Mouse (Mus musculus): ENCODE measurements at regions not wholly inside any gene's neighbourhood (a gene's known extent, or its start where the extent isn't known, plus 50 kb on each side); places are given as distances from the start of the nearest gene placed in this dataset.
A peak's percentile ranks its signal among the peaks of the same experiment; 100 is the strongest.

GRCm38 (mm10) chr3:105130228-105130627, 63.6 kb downstream of the 4930564D02Rik start:
- ATAC-seq (replicated peaks; ENCODE audit: low FRiP score, low TSS enrichment, poor library complexity, severe bottlenecking): no peak

DNA sequence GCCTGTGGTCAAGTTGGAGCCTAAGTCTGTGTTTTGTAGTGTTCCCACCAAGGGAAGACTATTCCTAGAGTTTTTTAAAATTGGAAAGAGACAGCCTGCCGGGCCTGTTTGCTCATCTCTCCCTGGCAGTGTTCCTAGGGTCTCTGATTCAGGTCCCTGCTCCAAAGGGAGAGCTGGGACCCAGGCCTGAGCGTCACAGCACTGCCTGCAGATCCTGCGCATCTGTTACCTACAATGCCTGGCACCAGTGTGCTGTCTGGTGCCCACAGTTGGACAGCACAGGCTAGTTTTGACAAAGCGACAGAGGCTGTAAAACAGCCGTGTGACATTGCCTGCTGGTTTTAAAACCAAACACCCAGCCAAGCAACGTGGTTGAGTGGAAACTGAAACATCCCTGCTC, 64.4 kb downstream of the 4930564D02Rik start:
- ATAC-seq (replicated peaks; ENCODE audit: low FRiP score, low TSS enrichment, poor library complexity, severe bottlenecking): no peak

- ATAC-seq (replicated peaks; ENCODE audit: low FRiP score, low TSS enrichment, poor library complexity, severe bottlenecking): no peak
Measured at GRCm38 (mm10) chr3:105133011-105133410, 66.4 kb downstream of the 4930564D02Rik start.

- ATAC-seq (replicated peaks; ENCODE audit: low FRiP score, low TSS enrichment, poor library complexity, severe bottlenecking): no peak
Measured at GRCm38 (mm10) chr3:105141170-105141971, 74.7 kb downstream of the 4930564D02Rik start.

- ATAC-seq (replicated peaks; ENCODE audit: low FRiP score, low TSS enrichment, poor library complexity, severe bottlenecking): no peak
Measured at GRCm38 (mm10) chr3:105142631-105143030, 76.0 kb downstream of the 4930564D02Rik start.

DNA sequence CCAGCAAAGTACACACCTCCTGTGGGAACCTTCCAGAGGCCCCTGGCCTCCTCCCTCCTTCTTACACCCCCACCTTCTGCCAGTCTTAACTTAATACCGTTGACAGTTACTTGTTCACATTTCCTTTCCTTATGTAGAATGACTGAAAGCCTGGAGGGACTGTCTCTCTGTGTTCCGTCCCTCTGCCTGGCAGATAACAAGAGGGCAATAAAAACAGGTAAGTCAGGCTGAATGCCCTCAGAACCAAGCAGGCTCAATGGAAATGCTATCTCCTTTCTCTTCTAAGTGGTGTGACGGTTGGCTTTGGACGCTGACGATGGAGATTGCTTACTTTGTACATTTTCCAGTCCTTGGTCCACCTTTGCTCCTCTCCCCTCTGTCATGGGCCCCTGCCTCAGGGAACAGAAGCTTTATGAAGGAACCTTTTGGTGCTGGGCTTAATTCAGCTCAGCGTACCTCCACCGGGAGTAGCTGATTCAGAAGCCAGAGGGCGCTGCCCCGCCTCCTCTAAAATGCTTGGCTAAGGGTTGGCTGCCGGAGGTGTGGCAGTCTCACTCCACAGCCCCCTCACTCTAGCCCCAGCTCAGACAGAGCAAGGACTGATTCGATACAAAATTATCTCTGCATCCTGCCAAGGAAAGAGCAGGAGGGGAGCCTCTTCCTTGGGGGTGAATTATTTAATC, 85.0 kb downstream of the 4930564D02Rik start:
- peak; percentile 52; the same call in 1 of the 2 replicates for ATAC-seq (replicated peaks; ENCODE audit: low FRiP score, low TSS enrichment, poor library complexity, severe bottlenecking)

GRCm38 (mm10) chr3:105152158-105152541, 85.5 kb downstream of the 4930564D02Rik start:
- no peak for ATAC-seq (replicated peaks; ENCODE audit: low FRiP score, low TSS enrichment, poor library complexity, severe bottlenecking)

DNA sequence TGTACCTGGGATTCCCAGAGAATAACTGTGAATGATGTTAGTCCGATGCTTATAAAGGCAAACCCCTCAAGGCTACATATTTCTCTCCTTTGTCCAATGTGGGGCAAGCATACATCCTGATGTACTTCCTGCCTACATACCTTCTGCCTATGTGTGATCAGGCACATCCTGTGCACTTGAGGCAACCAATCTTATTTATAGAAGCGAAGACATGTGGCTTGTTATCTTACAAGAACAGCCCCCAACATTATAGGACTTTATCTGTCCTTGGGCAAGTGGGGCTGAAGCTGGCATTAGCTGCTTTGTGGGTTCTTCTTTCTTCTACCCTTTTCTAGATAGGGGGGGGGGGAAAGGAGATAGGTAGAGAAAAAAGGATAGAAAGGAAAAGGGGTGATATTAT, 91.7 kb downstream of the 4930564D02Rik start:
- ATAC-seq (replicated peaks; ENCODE audit: low FRiP score, low TSS enrichment, poor library complexity, severe bottlenecking): peak; percentile 71

DNA sequence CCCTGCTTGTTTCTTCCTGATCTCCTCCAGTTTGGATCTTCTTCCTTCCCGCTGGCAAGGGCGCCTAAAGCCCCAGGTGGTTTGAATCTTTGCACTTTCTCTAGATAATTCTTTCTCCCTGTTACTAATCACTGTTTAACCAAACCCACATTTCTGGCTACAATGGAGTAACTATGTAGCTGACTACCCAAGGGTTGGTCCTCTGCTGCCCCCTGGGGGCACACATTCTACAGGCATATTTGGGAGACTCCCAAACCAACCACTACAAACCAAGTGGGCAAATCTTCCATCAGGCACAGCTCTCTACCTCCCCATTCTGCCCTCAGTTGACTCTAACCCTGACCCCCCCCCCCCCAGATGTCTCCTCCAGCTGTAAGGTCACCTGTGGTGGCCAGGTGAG, 98.7 kb downstream of the 4930564D02Rik start:
- peak; percentile 73 for ATAC-seq (replicated peaks; ENCODE audit: low FRiP score, low TSS enrichment, poor library complexity, severe bottlenecking)

DNA sequence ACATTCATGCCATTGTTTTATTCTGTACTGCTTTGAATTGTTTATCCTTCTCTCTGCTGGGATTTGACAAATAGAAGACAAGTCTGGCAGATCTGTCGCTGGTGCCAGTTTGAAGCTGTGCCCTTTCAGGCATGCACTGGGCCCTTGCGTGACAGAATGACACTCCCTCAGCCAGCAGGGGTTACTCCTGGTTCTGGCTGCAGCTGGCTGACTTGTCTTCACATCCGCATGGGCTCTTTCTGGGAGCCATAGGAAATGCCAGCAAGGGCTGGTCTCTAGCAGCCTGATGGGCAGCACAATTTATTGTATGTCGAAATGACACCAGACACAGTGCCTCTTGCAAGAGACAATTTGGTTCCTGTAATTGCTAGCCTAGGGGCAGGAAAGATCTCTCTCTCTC, 102.5 kb downstream of the 4930564D02Rik start:
- no peak for ATAC-seq (replicated peaks; ENCODE audit: low FRiP score, low TSS enrichment, poor library complexity, severe bottlenecking)

GRCm38 (mm10) chr3:105171527-105171926, 104.9 kb downstream of the 4930564D02Rik start:
- ATAC-seq (replicated peaks; ENCODE audit: low FRiP score, low TSS enrichment, poor library complexity, severe bottlenecking): no peak

DNA sequence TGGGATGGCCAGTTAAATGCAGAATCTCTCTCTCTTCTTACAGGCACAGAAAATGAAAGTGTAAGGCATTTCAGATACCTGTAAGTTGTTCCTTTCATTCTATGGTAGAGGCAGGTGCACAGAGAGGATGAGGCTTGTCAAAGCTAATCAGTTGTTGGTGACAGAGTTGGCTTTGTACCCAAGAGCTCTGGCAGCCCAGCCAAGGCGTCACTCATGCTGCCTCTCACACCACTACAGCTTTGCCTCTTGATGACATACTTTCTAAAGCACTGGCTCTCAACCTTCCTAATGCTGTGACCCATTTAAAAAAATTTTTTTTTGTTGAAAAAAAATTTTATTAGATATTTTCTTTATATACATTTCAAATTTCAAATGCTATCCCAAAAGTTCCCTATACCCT, 105.4 kb downstream of the 4930564D02Rik start:
- no peak for ATAC-seq (replicated peaks; ENCODE audit: low FRiP score, low TSS enrichment, poor library complexity, severe bottlenecking)

GRCm38 (mm10) chr3:105191303-105191702, 124.7 kb downstream of the 4930564D02Rik start:
- no peak for ATAC-seq (replicated peaks; ENCODE audit: low FRiP score, low TSS enrichment, poor library complexity, severe bottlenecking)

- peak; percentile 95 for ATAC-seq (replicated peaks; ENCODE audit: low FRiP score, low TSS enrichment, poor library complexity, severe bottlenecking)
Measured at GRCm38 (mm10) chr3:105191830-105192229, 125.2 kb downstream of the 4930564D02Rik start.

DNA sequence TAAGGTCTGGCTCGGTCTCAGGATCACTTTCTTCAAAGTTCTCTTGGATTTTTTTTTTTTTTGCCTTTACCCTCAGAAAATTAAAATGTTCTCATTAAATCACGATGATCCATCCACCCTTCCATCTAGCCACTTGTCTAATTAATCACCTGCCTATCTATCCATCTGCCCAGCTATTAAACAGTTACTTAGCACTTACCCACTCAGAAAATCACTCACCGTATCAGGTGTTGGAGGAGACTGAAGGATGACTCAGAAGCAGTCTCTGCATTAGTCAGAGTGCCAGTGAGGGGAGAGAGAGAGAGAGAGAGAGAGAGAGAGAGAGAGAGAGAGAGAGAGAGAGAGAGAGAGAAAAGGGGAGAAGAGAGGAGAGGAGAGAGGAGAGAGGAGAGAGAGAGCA, 134.1 kb downstream of the 4930564D02Rik start:
- ATAC-seq (replicated peaks; ENCODE audit: low FRiP score, low TSS enrichment, poor library complexity, severe bottlenecking): no peak

GRCm38 (mm10) chr3:105209164-105209563, 142.5 kb downstream of the 4930564D02Rik start:
- ATAC-seq (replicated peaks; ENCODE audit: low FRiP score, low TSS enrichment, poor library complexity, severe bottlenecking): no peak

DNA sequence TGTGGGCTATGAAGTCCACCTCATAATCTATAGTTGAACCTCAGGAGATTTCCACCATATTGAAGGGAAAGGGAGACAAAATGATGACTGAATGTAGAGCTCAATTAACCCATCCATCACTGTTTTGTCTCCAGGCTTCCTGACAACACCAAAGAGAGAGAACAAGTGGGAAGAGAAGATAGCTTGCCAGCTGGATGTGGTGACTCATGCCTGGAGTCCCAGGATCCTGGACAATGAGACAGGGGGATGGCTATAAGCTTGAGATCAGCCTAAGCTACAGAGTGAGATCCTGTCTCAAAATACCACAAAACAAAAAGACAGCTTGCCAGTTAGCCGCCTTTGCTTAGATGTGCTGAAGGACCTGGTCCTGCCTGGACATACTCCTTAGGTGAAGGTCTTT, 144.4 kb downstream of the 4930564D02Rik start:
- no peak for ATAC-seq (replicated peaks; ENCODE audit: low FRiP score, low TSS enrichment, poor library complexity, severe bottlenecking)

DNA sequence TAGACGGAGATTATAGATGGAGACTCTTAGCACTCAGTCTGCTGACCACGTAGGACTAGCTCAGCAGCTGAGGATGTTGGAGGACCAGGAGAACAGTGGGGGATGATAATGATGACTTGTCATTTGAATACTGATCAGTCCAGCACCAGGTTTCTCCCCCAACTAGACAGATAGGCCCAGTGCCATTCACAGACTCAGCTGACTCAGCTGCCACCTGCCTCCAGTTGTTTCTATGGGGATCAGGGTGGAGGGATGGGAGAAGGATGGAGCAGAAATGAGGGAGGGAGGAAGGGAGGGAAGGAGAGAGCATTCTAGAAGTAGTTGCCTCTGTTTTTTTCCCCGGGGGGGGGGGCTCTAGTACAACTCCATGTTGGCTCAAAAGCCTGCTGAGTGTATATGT, 145.1 kb downstream of the 4930564D02Rik start:
- no peak for ATAC-seq (replicated peaks; ENCODE audit: low FRiP score, low TSS enrichment, poor library complexity, severe bottlenecking)

DNA sequence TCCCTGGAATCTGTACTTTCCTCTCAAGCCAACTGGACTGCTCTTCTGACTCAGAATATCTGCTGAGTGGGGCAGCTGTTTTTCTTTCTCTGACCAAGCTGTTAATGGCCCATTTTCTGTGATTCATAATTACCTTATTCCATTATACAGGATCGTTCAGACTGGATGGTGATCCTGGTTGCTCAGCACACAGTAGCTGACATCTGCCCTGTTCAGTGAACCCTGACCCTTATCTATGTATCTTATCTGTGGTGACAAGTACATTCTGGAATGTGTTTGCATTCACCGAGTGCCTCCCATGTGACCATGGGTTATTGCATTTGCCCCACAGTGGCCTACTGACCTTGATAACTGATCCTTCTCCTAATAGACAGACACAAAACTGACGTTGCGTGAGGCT, 148.2 kb downstream of the 4930564D02Rik start:
- no peak for ATAC-seq (replicated peaks; ENCODE audit: low FRiP score, low TSS enrichment, poor library complexity, severe bottlenecking)

- ATAC-seq (replicated peaks; ENCODE audit: low FRiP score, low TSS enrichment, poor library complexity, severe bottlenecking): no peak
Measured at GRCm38 (mm10) chr3:105215729-105216128, 149.1 kb downstream of the 4930564D02Rik start.

DNA sequence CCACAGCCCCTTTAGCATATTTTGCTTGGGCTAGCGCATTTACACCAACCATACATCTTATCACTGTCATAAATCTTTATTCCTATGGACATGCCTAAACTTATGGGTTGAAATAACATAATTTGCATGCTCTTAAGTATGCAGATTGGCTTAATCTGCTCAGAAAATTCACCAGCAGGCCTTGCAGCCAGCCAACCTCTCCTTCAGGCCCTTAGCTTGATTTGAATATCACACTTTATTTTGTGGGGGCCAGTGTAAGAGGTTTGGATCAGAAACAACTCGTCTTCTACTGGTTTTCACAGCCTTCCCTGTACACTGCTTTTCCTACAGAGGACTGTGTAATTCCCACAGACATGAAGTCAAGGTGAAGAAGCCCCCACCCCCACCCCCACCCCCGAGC, 153.0 kb downstream of the 4930564D02Rik start:
- ATAC-seq (replicated peaks; ENCODE audit: low FRiP score, low TSS enrichment, poor library complexity, severe bottlenecking): no peak

All from megakaryocyte-erythroid progenitor cell, adult 5-6 weeks (primary cell).